Mouse (Mus musculus): Measurements from ENCODE around the gene Frmd4b. TPM values are rescaled to one million over a fixed set of nuclear protein-coding genes. Genes with fewer than 3 reads are reported as not detected.
"Not testable (repeated sequence)": the region's sequence is repeated elsewhere in the genome, so short reads cannot be mapped to it uniquely, and the experiment has no call there.

Gene Frmd4b
- total RNA-seq, 4 experiments from 2014 or later = 10.1 to 13.1 (median 12.1) TPM

DNA sequence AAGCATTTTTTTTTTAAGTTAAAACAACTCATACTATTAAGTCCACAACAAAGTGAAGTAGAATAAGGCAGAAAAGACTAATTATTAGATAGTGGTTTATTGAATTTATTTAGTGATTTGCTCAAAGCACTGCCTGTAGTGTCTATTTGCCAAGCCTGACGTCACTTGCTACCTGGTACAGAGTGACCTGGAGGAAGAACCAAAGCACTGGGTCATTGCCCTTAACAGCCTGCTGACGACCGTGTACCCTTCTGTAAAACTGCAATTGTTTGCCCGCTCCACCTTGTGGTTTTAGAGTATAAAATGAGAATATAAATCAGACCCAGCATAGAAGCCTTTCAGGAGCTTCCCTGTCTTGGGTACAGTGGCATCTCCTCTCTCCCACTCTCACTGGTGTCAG is 355.1 kb downstream of the Frmd4b start:
- DNase-seq (ENCODE audit: low spot score) = no peak

DNA sequence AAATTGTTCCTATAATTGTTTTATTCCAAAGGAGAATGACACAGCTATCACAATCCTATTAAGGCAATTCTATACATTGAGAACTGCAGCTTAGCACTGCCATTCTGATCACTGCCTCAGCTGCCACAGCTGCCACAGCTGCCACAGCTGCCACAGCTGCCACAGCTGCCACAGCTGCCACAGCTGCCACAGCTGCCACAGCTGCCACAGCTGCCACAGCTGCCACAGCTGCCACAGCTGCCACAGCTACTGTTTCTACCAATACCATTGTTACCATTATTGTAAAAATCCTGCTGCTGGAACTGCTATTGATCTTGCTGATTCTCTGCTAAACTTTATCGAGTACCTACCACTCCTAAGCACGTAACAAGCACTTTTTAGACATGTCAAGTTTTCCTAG is 357.4 kb downstream of the Frmd4b start:
- not testable (repeated sequence) for DNase-seq (ENCODE audit: low spot score)

DNA sequence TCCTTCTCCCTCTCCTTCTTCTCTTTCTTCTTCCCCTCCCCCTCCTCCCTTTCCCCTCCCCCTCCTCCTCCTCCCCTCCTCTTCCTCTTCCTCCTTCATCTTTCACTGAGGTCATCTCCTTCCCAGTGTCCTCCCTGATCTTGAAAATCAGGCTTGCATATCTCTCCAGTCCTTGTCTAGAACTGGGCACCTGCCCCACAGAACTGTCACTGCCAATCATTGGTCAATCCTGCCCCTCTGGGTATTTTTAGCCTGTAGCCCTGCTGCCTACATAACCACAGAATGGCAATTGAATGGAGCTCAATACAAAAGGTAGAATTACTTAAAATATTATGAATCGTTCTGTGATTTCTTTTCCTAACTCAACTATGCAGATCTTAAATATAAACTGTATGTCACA is 358.9 kb downstream of the Frmd4b start:
- no peak for DNase-seq (ENCODE audit: low spot score)

DNA sequence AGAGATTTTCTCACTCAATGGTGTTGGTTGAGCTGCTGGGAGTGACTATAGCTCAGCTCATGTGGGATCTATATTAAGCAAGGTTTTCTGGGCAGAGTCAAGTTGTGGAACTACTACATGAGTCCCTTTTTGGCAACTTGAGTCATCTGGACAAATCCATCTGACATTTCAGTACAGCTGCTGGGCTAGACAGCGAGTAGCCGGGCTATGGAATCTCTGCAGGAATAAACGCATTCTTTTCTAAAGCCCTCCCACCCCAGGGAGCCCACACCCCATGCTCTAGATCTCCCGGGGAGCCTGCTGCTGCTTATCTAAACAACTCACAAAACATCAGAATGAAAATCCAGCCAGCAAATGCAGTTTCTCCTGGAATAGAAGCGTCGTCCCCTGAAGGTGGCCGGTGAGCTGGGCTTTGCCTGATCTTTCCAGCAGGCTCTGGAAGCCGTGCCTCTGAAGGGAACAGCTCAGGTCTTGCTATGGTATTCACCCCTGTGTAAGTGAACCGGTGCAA is 364.6 kb downstream of the Frmd4b start, which contains the start of gene Lmod3:
Gene Lmod3, minus strand, starts transcription at position 49 of the 511 bp plus-strand sequence.
- no peak for DNase-seq (ENCODE audit: low spot score)

DNA sequence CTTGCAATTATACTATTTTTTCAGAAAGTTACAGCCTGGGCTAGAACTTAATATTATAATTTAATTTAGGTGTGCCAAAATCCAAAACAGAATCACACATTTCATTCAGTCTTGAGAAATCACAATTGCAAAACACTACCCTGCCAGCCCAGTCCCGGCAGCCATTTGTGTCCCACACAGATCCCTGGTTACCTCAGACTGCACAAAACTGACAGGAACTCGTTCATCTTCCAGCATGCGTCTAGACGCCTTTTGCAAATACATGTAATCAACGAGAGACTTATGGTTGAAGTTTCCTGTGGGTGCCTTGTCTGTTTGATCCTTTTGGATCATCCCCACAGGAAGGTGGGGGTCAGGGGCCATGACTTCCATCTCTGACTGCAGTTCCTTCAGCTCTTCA is 365.3 kb downstream of the Frmd4b start:
- no peak for DNase-seq (ENCODE audit: low spot score)

DNA sequence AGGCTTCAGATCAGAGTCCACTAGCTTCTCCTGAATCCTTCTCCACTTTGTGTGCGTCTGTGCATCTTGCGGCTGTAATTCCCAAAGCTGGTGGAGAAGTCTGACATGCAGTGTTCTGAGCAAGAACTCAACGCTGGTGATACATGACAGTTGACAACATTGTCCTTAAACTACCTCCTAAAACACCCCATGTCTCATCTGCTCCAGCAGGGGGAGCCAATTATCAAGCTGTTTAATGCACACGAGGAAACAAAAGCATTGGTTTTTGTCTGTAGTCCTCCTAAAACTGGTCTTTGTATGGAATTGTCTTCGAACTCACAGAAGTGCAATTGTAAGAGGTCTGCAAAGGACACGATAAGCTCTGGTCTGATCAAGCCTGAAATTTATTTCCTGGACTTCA is 366.4 kb downstream of the Frmd4b start:
- peak; percentile 73 for DNase-seq (ENCODE audit: low spot score)

DNA sequence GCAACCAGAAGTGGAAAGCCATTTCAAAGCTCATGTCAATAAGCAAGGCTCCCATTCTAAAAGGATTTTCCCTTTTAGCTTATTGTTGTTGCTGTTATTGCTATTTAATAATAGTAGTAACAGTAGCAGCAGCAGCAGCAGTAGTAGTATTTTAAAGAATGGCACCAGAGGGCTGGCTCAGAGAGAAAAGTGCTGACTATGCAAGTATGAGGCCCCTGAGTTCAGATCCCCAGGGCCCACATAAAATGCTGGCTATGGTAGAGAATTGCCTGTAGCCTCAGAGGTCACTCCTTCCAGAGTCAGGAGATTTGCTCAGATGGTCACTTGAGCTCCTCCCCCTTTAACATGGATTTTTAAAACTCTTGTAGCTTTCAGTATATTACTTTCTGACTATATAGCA is 372.1 kb downstream of the Frmd4b start:
- DNase-seq (ENCODE audit: low spot score) = no peak

DNA sequence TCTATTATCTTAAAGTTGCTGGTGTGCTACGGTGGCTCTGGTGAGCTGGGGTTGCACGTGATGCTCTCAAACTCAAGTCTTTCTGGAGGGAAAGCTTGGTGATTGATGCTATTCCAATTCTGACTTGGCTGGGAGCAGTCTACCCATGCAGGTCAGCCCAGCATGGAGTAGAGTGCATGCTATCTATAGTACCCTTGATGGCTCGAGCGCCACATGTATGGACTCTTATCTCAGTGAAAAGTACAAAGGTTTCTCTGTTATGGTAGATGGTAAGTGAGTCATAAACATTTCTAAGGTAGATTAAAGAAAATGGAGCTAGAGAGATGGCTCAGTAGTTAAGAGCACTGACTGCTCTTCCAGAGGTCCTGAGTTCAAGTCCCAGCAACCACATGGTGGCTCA is 374.8 kb downstream of the Frmd4b start:
- no peak for DNase-seq (ENCODE audit: low spot score)

DNA sequence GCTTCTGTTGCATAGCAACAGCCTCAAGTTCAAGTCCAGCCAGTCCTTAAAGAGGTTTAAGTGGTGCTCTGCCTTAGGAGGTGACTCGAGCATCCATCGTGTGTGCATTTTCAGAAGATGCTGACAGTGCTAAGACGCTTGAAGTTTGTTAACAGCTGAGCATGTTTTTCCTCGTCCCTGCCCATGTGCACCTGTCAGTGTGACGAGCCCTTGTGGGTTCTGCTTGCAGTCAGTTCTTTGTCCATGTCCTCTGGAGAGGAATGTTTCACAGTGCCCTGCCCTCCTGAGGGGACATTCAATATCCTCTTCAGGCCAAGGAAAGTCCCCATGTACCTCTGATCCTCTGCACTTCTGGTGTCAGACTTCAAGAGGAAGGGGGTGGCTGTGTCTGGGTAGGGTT is 377.2 kb downstream of the Frmd4b start:
- DNase-seq (ENCODE audit: low spot score) = no peak

DNA sequence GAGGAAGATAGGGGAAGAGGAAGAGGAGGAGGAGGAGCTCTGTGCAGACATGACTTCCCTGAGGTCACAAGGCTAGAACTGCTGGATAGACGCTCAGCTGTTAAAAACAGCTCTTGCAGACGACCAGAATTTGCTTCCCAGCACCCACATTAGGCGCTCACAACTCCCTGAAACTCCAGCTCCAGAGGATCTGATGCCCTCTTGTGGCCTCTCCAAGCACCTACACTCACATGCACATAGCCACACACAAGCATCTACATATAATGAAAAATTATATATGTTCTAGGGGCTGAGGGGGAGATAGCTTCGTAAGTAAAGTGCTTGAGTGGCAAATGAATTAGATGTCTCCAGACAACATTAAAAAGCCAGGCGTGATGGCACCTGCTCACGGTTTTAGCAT is 378.0 kb downstream of the Frmd4b start:
- DNase-seq (ENCODE audit: low spot score) = no peak

Other genes starting within 250 kb of the Frmd4b start
- gene Mitf, start 189.5 kb upstream of the Frmd4b start, total RNA-seq (2022) = 10 to 100 TPM; 55.0 to 63.7 (median 55.7) TPM

Measured in heart, adult 8-10 months (tissue).